Mouse (Mus musculus): ENCODE data around the gene Kctd15. TPM values are rescaled to one million over a fixed set of nuclear protein-coding genes. Genes with fewer than 3 reads are reported as not detected.

The Kctd15 gene
- polyA plus RNA-seq, 1 experiment from 2014 or later, result 28.9 TPM

DNA sequence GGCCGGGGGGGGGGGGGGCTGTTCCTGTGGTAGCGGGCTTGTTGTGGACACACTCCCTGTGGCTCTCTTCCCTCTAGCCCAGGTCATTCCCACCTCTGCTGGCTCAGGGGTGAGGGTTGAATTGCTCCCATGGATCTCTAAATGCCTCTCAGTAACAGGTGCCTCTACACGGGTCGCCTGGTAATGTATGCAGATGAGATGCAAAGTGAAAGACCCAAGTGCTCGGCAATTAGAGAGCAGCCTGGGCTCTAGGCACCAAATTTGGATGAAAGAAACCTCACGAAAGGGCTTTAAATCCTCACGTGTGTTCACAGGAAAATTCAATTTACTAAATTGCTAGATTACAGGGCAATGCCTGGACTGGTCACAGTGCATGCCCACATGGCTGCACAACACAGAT, 29.3 kb upstream of the Kctd15 start:
- Histone ChIP-seq H3K27me3 (no peaks in the 10 kb centered on the region), H3K4me3 (no peak overlapping the region), H3K36me3 (ENCODE audit: poor library complexity, severe bottlenecking) (no peaks in the 10 kb centered on the region), H3K9ac (no peak overlapping the region), H3K4me2 (no peak overlapping the region), H3K27ac (no peak overlapping the region), H3K4me1 (peaks cover 35% of the 10 kb centered on the region), H3K9me3 (replicated peaks) (no peaks in the 10 kb centered on the region)
- WGBS, result 24% methylated on average over 7 of the region's 7 CpGs
- ATAC-seq, result no peak; the same call in 1 of the 2 replicates

DNA sequence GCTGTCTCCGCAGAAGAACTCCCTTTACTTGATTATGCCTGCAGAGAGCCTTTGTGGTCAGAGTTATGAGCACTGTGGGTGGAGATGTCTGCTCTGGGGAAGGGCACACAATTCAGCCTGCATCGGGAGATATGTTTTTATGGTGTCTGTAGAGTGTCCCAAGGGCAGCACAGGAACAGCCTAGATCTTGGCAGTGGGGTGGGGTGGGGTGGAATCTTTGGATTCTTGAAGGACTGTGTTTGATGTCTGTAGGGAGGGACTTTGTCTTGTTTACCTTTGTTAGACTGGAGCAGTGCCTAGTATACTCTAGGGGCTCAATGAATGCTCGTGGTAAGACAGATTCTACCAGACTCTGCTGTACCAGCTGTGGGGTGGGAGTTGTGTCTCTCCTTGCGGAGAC, 28.6 kb upstream of the Kctd15 start:
- Histone ChIP-seq H3K27me3 (no peaks in the 10 kb centered on the region), H3K9ac (no peak overlapping the region), H3K36me3 (ENCODE audit: poor library complexity, severe bottlenecking) (no peaks in the 10 kb centered on the region), H3K4me1 (peaks cover 35% of the 10 kb centered on the region), H3K9me3 (replicated peaks) (no peaks in the 10 kb centered on the region), H3K27ac (no peak overlapping the region), H3K4me2 (no peak overlapping the region), H3K4me3 (no peak overlapping the region)
- WGBS, result 82% methylated on average over 4 of the region's 4 CpGs
- ATAC-seq, result no peak

DNA sequence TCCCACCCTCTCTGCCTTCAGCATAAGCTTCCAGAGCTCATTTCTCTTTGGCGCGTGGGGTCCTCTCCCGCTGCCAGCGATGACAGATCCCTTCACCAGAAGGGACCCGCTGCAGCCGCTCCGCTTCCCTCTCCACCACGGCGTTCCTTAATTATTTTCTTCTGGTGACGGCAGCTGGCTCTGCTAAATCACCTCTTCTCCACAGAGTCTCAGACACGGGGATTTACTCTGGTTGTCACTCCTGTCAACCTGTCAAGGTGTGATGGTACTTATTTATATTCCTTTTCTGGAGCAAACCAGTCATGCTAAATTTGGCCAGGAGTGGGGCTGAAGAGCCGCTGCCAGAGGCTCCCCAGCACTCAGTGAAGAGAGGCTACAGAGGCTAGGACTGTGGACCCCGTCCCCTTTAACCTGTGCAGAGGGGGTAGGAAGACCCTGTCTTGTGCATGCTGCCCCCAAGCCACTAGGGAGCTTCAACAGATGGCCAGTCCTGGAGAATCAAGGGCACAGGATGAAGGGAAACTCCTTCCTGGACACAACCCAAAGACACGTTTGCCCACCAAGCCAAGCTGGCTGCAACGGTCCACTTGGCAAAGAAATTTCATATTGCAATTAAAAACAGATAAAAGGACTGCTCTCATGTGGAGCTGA, 24.4 kb upstream of the Kctd15 start:
- H3K4me3 ChIP-seq, result no peak overlapping the region
- peaks cover 25% of the 10 kb centered on the region for H3K4me1 ChIP-seq
- H3K36me3 ChIP-seq (ENCODE audit: poor library complexity, severe bottlenecking), result no peaks in the 10 kb centered on the region
- no peak overlapping the region for H3K9ac ChIP-seq
- peaks cover 6% of the 10 kb centered on the region for H3K27me3 ChIP-seq
- no peaks in the 10 kb centered on the region for H3K9me3 ChIP-seq (replicated peaks)
- 63% methylated on average over 15 of the region's 15 CpGs for WGBS
- peak; percentile 66 for ATAC-seq
- no peak overlapping the region for H3K4me2 ChIP-seq
- peak overlapping the region; percentile 54; the same call in 1 of the 2 replicates for H3K27ac ChIP-seq

DNA sequence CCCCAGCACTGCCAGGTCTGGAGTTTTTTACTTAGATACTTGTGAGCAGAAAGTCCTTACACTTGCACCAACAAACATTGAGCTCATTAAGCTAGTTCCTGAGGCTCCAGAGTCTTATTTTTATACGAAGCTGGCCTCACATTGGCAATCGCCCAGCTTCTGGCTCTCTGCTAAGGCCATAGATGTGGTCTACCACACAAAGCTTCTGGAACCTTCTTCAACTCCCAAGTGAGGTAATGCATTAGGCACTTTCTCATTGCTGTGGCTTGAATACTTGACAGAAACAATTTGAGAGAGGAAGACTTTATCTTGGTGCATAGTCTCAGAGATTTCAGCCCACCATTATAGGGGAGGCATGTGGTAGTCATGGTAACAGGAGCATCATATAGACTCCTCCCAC, 23.4 kb upstream of the Kctd15 start:
- peaks cover 30% of the 10 kb centered on the region for H3K4me1 ChIP-seq
- no peak overlapping the region for H3K9ac ChIP-seq
- ATAC-seq, result no peak
- no peaks in the 10 kb centered on the region for H3K9me3 ChIP-seq (replicated peaks)
- peaks cover 16% of the 10 kb centered on the region for H3K27me3 ChIP-seq
- no peak overlapping the region for H3K4me3 ChIP-seq
- WGBS, result 76% methylated on average over 2 of the region's 2 CpGs
- H3K27ac ChIP-seq, result no peak overlapping the region
- no peaks in the 10 kb centered on the region for H3K36me3 ChIP-seq (ENCODE audit: poor library complexity, severe bottlenecking)
- H3K4me2 ChIP-seq, result no peak overlapping the region

DNA sequence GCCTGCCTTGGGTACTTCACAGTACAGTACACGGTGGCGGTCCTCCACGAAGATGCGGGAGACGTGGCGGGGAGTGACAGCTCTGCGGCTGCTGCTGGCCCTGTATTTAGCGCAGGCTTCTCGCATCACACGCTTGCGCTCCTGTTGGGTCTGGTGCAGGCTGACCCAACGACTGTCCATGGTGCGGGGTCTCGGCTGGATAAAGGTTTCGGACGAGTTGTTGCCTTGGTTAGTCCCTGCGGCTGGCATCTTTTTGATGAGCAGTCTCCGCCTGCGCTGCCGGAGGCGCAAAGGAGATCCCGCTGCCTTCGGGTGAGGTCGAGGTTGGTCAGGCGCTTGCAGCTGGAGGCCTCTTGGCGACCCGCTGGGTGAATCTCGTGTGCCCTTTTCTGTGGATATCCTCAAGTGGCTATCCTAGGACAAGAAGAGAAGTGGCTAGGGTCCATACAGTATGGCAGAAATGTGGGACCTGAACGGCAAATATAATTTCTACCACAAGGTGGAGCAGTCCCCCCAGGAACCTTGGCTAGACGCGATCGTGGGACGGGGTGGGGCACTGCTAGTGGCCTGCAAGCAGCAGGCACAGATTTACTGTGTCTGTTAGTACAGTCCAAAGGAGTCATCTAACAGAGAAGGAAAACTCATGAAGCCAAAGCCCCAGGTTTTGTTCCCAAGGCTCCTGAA, 19.4 kb upstream of the Kctd15 start:
- 3% methylated on average over 33 of the region's 33 CpGs for WGBS
- peaks cover 40% of the 10 kb centered on the region for H3K27me3 ChIP-seq
- peaks cover 24% of the 10 kb centered on the region for H3K4me1 ChIP-seq
- no peaks in the 10 kb centered on the region for H3K9me3 ChIP-seq (replicated peaks)
- H3K4me2 ChIP-seq, result peak overlapping the region; percentile 60
- peak overlapping the region; percentile 51 for H3K9ac ChIP-seq
- H3K4me3 ChIP-seq, result peak overlapping the region; percentile 33
- peak; percentile 60 for ATAC-seq
- H3K27ac ChIP-seq, result no peak overlapping the region
- no peaks in the 10 kb centered on the region for H3K36me3 ChIP-seq (ENCODE audit: poor library complexity, severe bottlenecking)

DNA sequence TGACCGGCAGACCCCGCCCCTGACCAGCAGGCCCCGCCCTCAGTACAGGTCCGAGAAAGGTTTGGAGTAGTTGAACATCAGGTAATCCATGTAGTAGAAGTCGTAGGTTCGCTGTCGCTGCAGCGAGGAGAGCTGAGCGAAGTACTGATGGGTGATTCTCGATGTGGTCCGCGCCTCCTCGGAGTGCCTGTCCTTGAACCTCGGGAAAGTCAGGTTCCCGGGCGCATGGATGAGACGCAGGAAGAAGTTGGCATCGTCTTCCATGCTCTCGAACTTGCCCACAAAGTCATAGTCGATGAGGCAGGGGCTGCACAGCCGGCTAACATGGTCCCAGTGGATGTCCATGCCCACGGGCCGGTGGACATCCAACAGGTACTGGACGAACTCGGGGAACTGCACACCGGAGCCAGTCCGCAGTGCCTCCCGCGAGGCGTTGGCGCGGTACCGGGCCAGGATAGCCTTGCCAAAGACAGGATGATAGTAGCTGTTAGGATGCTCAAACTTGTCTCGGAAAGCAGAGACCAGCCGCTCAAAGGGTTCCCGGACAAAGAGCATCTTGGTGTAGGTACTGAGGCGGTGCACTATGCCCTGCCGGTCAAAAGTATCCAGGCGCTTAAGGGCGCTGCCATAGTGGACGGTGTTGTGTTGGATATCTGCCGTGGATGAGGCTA, 18.7 kb upstream of the Kctd15 start:
- ATAC-seq, result no peak
- H3K36me3 ChIP-seq (ENCODE audit: poor library complexity, severe bottlenecking), result no peaks in the 10 kb centered on the region
- peaks cover 40% of the 10 kb centered on the region for H3K27me3 ChIP-seq
- no peak overlapping the region for H3K27ac ChIP-seq
- H3K4me1 ChIP-seq, result peaks cover 17% of the 10 kb centered on the region
- H3K4me2 ChIP-seq, result peak overlapping the region; percentile 60
- peak overlapping the region; percentile 33 for H3K4me3 ChIP-seq
- H3K9me3 ChIP-seq (replicated peaks), result no peaks in the 10 kb centered on the region
- peak overlapping the region; percentile 51 for H3K9ac ChIP-seq
- 10% methylated on average over 42 of the region's 42 CpGs for WGBS

DNA sequence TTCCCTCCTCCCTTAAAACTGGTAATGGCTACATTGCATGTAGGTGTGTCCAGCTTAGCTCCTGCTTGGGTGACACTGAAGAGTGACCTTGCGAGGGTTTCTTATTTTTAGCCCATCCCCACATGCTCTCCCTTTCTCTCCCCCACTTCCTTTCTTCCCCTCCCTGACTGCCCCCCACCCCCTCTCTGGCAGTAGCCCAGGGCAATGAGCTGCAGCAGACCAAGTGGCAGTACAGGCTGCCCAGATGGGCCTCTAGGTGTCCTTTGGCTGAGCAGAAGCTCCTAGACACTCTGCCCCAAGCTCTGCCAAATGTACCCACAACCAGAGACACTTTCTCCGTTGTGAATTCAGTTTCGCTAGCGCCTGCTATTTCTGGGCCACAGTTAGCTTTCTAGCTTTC, 16.4 kb upstream of the Kctd15 start:
- H3K27ac ChIP-seq, result no peak overlapping the region
- H3K9me3 ChIP-seq (replicated peaks), result no peaks in the 10 kb centered on the region
- no peaks in the 10 kb centered on the region for H3K36me3 ChIP-seq (ENCODE audit: poor library complexity, severe bottlenecking)
- no peak for ATAC-seq
- peaks cover 36% of the 10 kb centered on the region for H3K27me3 ChIP-seq
- H3K4me1 ChIP-seq, result peaks cover 11% of the 10 kb centered on the region
- no peak overlapping the region for H3K4me3 ChIP-seq
- H3K9ac ChIP-seq, result no peak overlapping the region
- no peak overlapping the region for H3K4me2 ChIP-seq
- WGBS, result 71% methylated on average over 4 of the region's 4 CpGs

DNA sequence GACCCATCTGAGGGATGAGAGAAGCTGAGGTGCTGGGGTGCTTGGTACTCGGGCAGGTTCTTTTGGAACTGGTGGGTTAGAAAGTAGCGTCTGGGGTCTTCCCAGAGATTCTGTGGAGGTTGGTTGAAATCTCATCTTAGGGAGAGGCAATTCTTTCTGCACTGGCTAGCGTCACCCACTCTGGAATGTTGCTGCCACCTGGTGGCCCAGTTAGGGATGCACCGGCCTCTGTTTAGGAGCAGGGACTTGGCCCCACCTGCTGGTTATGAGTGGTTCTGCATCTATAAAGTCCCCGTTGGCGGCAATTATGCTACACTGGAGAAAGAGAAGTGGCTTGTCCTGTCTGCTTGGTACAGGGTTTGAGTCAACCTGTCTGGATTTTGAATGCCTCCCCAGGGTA, 15.4 kb upstream of the Kctd15 start:
- Histone ChIP-seq H3K27me3 (peaks cover 36% of the 10 kb centered on the region), H3K4me2 (no peak overlapping the region), H3K4me1 (peaks cover 11% of the 10 kb centered on the region), H3K27ac (no peak overlapping the region), H3K9ac (no peak overlapping the region), H3K4me3 (no peak overlapping the region), H3K36me3 (ENCODE audit: poor library complexity, severe bottlenecking) (no peaks in the 10 kb centered on the region), H3K9me3 (replicated peaks) (no peaks in the 10 kb centered on the region)
- under 1% methylated on average over 6 of the region's 6 CpGs for WGBS
- peak; percentile 84 for ATAC-seq

DNA sequence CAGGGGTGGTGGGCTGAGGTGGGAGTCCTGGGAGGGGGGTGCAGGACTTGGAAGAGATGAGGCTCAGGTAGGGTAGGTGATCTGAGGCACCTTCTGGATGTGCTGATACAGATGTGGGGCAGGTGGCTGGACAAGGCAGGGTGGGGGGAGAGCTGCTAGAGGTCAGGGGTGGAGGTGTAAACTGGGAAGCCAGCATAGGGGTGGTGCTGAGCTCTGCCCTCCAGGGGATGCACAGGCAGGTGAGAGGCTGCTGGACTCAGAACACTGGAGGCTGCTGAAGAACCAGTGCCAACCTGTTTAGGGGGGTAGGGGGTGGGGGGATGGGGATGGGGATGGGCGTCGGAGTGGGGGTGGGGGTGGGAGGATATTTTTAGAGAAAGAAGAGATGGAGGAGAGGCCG, 14.2 kb upstream of the Kctd15 start:
- Histone ChIP-seq H3K9ac (no peak overlapping the region), H3K4me1 (peaks cover 9% of the 10 kb centered on the region), H3K27ac (no peak overlapping the region), H3K9me3 (replicated peaks) (no peaks in the 10 kb centered on the region), H3K36me3 (ENCODE audit: poor library complexity, severe bottlenecking) (no peaks in the 10 kb centered on the region), H3K27me3 (peaks cover 33% of the 10 kb centered on the region), H3K4me3 (no peak overlapping the region), H3K4me2 (no peak overlapping the region)
- ATAC-seq, result no peak
- WGBS, result 78% methylated on average over 3 of the region's 3 CpGs

DNA sequence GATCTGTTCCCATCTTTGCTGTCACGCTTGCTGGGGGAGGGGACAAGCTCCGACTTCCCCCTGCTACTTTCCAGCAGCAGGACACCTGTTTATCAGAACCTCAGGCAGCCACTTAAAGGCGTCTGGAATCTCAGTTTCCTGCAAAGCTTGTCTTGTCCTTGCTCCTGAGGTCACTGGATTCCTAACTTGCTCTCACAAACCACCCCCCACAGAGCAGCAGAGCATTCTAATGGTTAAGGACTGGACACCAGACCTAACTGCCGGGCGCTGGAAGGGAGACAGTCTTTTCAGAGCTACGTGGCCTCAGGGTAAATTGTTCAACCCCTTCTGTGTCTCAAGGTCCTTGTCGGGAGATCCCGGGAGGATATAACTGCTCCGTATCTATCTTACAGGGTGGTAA, 12.8 kb upstream of the Kctd15 start:
- ATAC-seq, result no peak
- H3K27ac ChIP-seq, result no peak overlapping the region

DNA sequence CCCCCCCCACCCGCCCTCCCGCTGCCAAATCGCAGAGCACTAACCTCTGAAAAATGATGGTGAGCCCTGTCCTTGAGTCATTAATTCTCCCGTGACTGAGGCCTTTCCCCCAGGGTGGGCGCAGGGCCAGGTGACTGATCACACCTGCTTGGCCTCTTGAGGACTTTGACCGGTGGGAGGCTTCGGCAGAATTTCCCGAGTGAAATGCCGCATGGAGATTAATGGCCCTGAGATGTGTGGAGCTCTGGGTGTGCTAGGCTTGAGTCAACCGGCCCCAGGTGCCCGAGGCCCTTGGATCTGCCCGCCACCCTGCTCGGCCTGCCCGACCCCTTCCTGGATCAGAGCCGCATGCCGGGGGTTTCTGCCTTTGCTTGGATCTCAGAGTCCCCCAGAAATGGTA, 11.3 kb upstream of the Kctd15 start:
- Histone ChIP-seq H3K4me2 (no peak overlapping the region), H3K36me3 (ENCODE audit: poor library complexity, severe bottlenecking) (no peaks in the 10 kb centered on the region), H3K27me3 (peaks cover 4% of the 10 kb centered on the region), H3K9ac (no peak overlapping the region), H3K9me3 (replicated peaks) (no peaks in the 10 kb centered on the region), H3K27ac (no peak overlapping the region), H3K4me3 (no peak overlapping the region), H3K4me1 (no peaks in the 10 kb centered on the region; the same call in 1 of the 2 replicates)
- 89% methylated on average over 16 of the region's 16 CpGs for WGBS
- no peak for ATAC-seq

More for the DNA sequence above, 12.8 kb upstream of the Kctd15 start:
- H3K4me3 ChIP-seq, result no peak overlapping the region
- H3K4me1 ChIP-seq, result no peaks in the 10 kb centered on the region
- WGBS, result 25% methylated on average over 9 of the region's 9 CpGs
- H3K9me3 ChIP-seq (replicated peaks), result no peaks in the 10 kb centered on the region
- no peak overlapping the region for H3K4me2 ChIP-seq
- peaks cover 19% of the 10 kb centered on the region for H3K27me3 ChIP-seq
- H3K9ac ChIP-seq, result no peak overlapping the region
- no peaks in the 10 kb centered on the region for H3K36me3 ChIP-seq (ENCODE audit: poor library complexity, severe bottlenecking)

DNA sequence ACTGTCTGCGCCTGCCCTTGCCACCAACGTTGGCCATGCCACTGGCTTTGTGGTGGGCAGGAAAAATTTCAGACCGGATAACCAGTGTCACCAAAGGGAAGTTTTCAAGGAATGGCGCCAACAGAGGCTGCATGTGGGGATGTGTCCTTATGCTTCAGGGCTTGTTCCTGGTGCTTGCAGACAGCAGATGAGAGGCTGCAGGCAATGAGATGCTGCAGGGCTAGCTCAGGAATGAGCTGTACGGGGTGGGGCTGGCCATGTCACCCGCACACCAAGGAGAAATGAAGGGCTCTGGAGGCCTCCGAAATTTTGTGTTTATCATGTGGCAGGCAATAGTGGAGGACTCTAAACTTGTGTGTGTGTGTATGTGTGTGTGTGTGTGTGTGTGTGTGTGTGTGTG, 6.6 kb upstream of the Kctd15 start:
- 47% methylated on average over 7 of the region's 7 CpGs for WGBS
- no peak overlapping the region for H3K4me3 ChIP-seq

More for the DNA sequence above, 6.6 kb upstream of the Kctd15 start:
- Histone ChIP-seq H3K9ac (no peak overlapping the region), H3K27ac (no peak overlapping the region), H3K9me3 (replicated peaks) (no peaks in the 10 kb centered on the region), H3K4me2 (no peak overlapping the region), H3K36me3 (ENCODE audit: poor library complexity, severe bottlenecking) (no peaks in the 10 kb centered on the region), H3K27me3 (no peaks in the 10 kb centered on the region), H3K4me1 (peaks cover 8% of the 10 kb centered on the region)
- ATAC-seq, result no peak

Measured in forebrain, embryonic 13.5 days (tissue).